Mouse (Mus musculus) adrenal gland, adult (tissue): ENCODE data around the gene Kcnk5.

Source experiments
- DNase-seq, 2 experiments: peaks; one replicate each; pipeline ENCODE4 v3.0.0; 2022 to 2023; ENCODE audit warnings: low spot score in 1 of 2; ENCODE audit not compliant: inconsistent age in 2 of 2

Gene Kcnk5

GRCm38 (mm10) chr14:20181466-20181921 is at the start of gene Kcnk5:
Gene Kcnk5 (minus strand): TSS chr14:20181809.
- DNase-seq, result peak; percentile 94 to 98

GRCm38 (mm10) chr14:20230063-20230491 is 48.5 kb upstream of the Kcnk5 start:
- DNase-seq, result no peak

GRCm38 (mm10) chr14:20229437-20229836 is 47.8 kb upstream of the Kcnk5 start:
- DNase-seq, result peak in 1 of 2 experiments; percentile 40

- peak; percentile 89 to 90 for DNase-seq
Measured at GRCm38 (mm10) chr14:20228336-20228735, 46.7 kb upstream of the Kcnk5 start.

GRCm38 (mm10) chr14:20226982-20227381 is 45.4 kb upstream of the Kcnk5 start:
- peak in 1 of 2 experiments; percentile 38 for DNase-seq

GRCm38 (mm10) chr14:20226488-20226887 is 44.9 kb upstream of the Kcnk5 start:
- no peak for DNase-seq

- no peak for DNase-seq
Measured at GRCm38 (mm10) chr14:20225525-20225924, 43.9 kb upstream of the Kcnk5 start.

- no peak for DNase-seq
Measured at GRCm38 (mm10) chr14:20224576-20225218, 43.1 kb upstream of the Kcnk5 start.

GRCm38 (mm10) chr14:20224163-20224562 is 42.6 kb upstream of the Kcnk5 start:
- DNase-seq, result peak; percentile 68 to 70

- no peak for DNase-seq
Measured at GRCm38 (mm10) chr14:20223253-20223652, 41.6 kb upstream of the Kcnk5 start.

- no peak for DNase-seq
Measured at GRCm38 (mm10) chr14:20221083-20221482, 39.5 kb upstream of the Kcnk5 start.

GRCm38 (mm10) chr14:20219849-20220248 is 38.2 kb upstream of the Kcnk5 start:
- DNase-seq, result no peak

- DNase-seq, result no peak
Measured at GRCm38 (mm10) chr14:20217299-20217864, 35.8 kb upstream of the Kcnk5 start.

GRCm38 (mm10) chr14:20216561-20217298 is 35.1 kb upstream of the Kcnk5 start:
- no peak for DNase-seq

GRCm38 (mm10) chr14:20215826-20216225 is 34.2 kb upstream of the Kcnk5 start:
- no peak for DNase-seq

- no peak for DNase-seq
Measured at GRCm38 (mm10) chr14:20214125-20214524, 32.5 kb upstream of the Kcnk5 start.

GRCm38 (mm10) chr14:20211754-20212601 is 30.4 kb upstream of the Kcnk5 start:
- no peak for DNase-seq

- no peak for DNase-seq
Measured at GRCm38 (mm10) chr14:20209926-20210325, 28.3 kb upstream of the Kcnk5 start.

- no peak for DNase-seq
Measured at GRCm38 (mm10) chr14:20208435-20208834, 26.8 kb upstream of the Kcnk5 start.

- peak in 1 of 2 experiments; percentile 23 for DNase-seq
Measured at GRCm38 (mm10) chr14:20205747-20206146, 24.1 kb upstream of the Kcnk5 start.

- peak in 1 of 2 experiments; percentile 32 for DNase-seq
Measured at GRCm38 (mm10) chr14:20203301-20203700, 21.7 kb upstream of the Kcnk5 start.
